Mouse (Mus musculus): ENCODE results near the gene Aqp1. TPM values are rescaled to one million over a fixed set of nuclear protein-coding genes. Genes with fewer than 3 reads are reported as not detected.

Gene Aqp1
- polyA plus RNA-seq, 1 experiment from 2014 or later, result 11.9 TPM

GRCm38 (mm10) chr6:55351712-55352111, 15.5 kb downstream of the Aqp1 start:
- Histone ChIP-seq H3K4me2 (replicated peaks) (no peak overlapping the region), H3K27me3 (no peaks in the 10 kb centered on the region), H3K27ac (no peak overlapping the region), H3K4me1 (no peaks in the 10 kb centered on the region), H3K9ac (no peak overlapping the region), H3K36me3 (no peaks in the 10 kb centered on the region), H3K9me3 (replicated peaks) (0 out of 2 replicates have a peak, but pooled peaks cover 9% of the 10 kb centered on the region), H3K4me3 (no peak overlapping the region)
- no peak for ATAC-seq (ENCODE audit: low FRiP score)
- 69% methylated on average over 7 of the region's 7 CpGs for WGBS

- WGBS, result 80% methylated on average over 12 of the region's 12 CpGs
- H3K27me3 ChIP-seq, result no peaks in the 10 kb centered on the region
- H3K9me3 ChIP-seq (replicated peaks), result 0 out of 2 replicates have a peak, but pooled peaks cover 9% of the 10 kb centered on the region
- peaks cover 5% of the 10 kb centered on the region; the same call in 1 of the 2 replicates for H3K4me1 ChIP-seq
- H3K9ac ChIP-seq, result no peak overlapping the region
- no peak for ATAC-seq (ENCODE audit: low FRiP score)
- H3K27ac ChIP-seq, result no peak overlapping the region
- no peak overlapping the region for H3K4me2 ChIP-seq (replicated peaks)
- no peak overlapping the region for H3K4me3 ChIP-seq
- no peaks in the 10 kb centered on the region for H3K36me3 ChIP-seq
Measured at GRCm38 (mm10) chr6:55353711-55354445, 17.6 kb downstream of the Aqp1 start.

GRCm38 (mm10) chr6:55354456-55355117, 18.4 kb downstream of the Aqp1 start:
- no peak overlapping the region; the same call in 1 of the 2 replicates for H3K9ac ChIP-seq
- WGBS, result 74% methylated on average over 4 of the region's 4 CpGs
- H3K4me1 ChIP-seq, result peaks cover 5% of the 10 kb centered on the region; the same call in 1 of the 2 replicates
- H3K9me3 ChIP-seq (replicated peaks), result 0 out of 2 replicates have a peak, but pooled peaks cover 6% of the 10 kb centered on the region
- no peak overlapping the region for H3K27ac ChIP-seq
- H3K36me3 ChIP-seq, result no peaks in the 10 kb centered on the region
- no peak overlapping the region for H3K4me2 ChIP-seq (replicated peaks)
- no peaks in the 10 kb centered on the region for H3K27me3 ChIP-seq
- no peak overlapping the region for H3K4me3 ChIP-seq
- ATAC-seq (ENCODE audit: low FRiP score), result no peak

GRCm38 (mm10) chr6:55355575-55355974, 19.3 kb downstream of the Aqp1 start:
- WGBS, result 85% methylated on average over 7 of the region's 7 CpGs
- ATAC-seq (ENCODE audit: low FRiP score), result no peak
- Histone ChIP-seq H3K27ac (no peak overlapping the region), H3K4me2 (replicated peaks) (no peak overlapping the region), H3K27me3 (no peaks in the 10 kb centered on the region), H3K4me3 (no peak overlapping the region), H3K4me1 (peaks cover 5% of the 10 kb centered on the region; the same call in 1 of the 2 replicates), H3K9ac (no peak overlapping the region), H3K9me3 (replicated peaks) (no peaks in the 10 kb centered on the region), H3K36me3 (no peaks in the 10 kb centered on the region)

GRCm38 (mm10) chr6:55356017-55356703, 19.9 kb downstream of the Aqp1 start:
- no peaks in the 10 kb centered on the region for H3K9me3 ChIP-seq (replicated peaks)
- no peak for ATAC-seq (ENCODE audit: low FRiP score)

GRCm38 (mm10) chr6:55356976-55357635, 20.9 kb downstream of the Aqp1 start:
- 0 out of 2 replicates have a peak, but pooled peaks have one; percentile 33 for ATAC-seq (ENCODE audit: low FRiP score)
- H3K9me3 ChIP-seq (replicated peaks), result no peaks in the 10 kb centered on the region
- 66% methylated on average over 5 of the region's 5 CpGs for WGBS

More at GRCm38 (mm10) chr6:55356017-55356703, 19.9 kb downstream of the Aqp1 start:
- 64% methylated on average over 5 of the region's 5 CpGs for WGBS
- Histone ChIP-seq H3K4me1 (peaks cover 5% of the 10 kb centered on the region; the same call in 1 of the 2 replicates), H3K4me2 (replicated peaks) (no peak overlapping the region), H3K4me3 (no peak overlapping the region), H3K36me3 (no peaks in the 10 kb centered on the region), H3K27ac (no peak overlapping the region), H3K9ac (no peak overlapping the region), H3K27me3 (no peaks in the 10 kb centered on the region)

GRCm38 (mm10) chr6:55357636-55358031, 21.4 kb downstream of the Aqp1 start:
- peaks cover 5% of the 10 kb centered on the region; the same call in 1 of the 2 replicates for H3K4me1 ChIP-seq
- H3K36me3 ChIP-seq, result no peaks in the 10 kb centered on the region
- WGBS, result 53% methylated on average over 6 of the region's 6 CpGs
- H3K9ac ChIP-seq, result no peak overlapping the region
- ATAC-seq (ENCODE audit: low FRiP score), result no peak
- no peak overlapping the region for H3K4me2 ChIP-seq (replicated peaks)
- no peaks in the 10 kb centered on the region for H3K9me3 ChIP-seq (replicated peaks)
- H3K4me3 ChIP-seq, result no peak overlapping the region
- no peaks in the 10 kb centered on the region for H3K27me3 ChIP-seq
- H3K27ac ChIP-seq, result no peak overlapping the region

More at GRCm38 (mm10) chr6:55356976-55357635, 20.9 kb downstream of the Aqp1 start:
- peaks cover 5% of the 10 kb centered on the region; the same call in 1 of the 2 replicates for H3K4me1 ChIP-seq
- no peak overlapping the region for H3K9ac ChIP-seq
- no peaks in the 10 kb centered on the region for H3K27me3 ChIP-seq
- no peaks in the 10 kb centered on the region for H3K36me3 ChIP-seq
- no peak overlapping the region for H3K27ac ChIP-seq
- no peak overlapping the region for H3K4me2 ChIP-seq (replicated peaks)
- H3K4me3 ChIP-seq, result no peak overlapping the region

- no peak overlapping the region for H3K4me3 ChIP-seq
- 23% methylated on average over 2 of the region's 2 CpGs for WGBS
- no peak overlapping the region for H3K4me2 ChIP-seq (replicated peaks)
- H3K9ac ChIP-seq, result no peak overlapping the region
- ATAC-seq (ENCODE audit: low FRiP score), result no peak
- H3K36me3 ChIP-seq, result no peaks in the 10 kb centered on the region
- no peak overlapping the region for H3K27ac ChIP-seq
- H3K9me3 ChIP-seq (replicated peaks), result no peaks in the 10 kb centered on the region
- no peaks in the 10 kb centered on the region for H3K27me3 ChIP-seq
- H3K4me1 ChIP-seq, result peaks cover 5% of the 10 kb centered on the region; the same call in 1 of the 2 replicates
Measured at GRCm38 (mm10) chr6:55358731-55359143, 22.5 kb downstream of the Aqp1 start.

- no peak overlapping the region for H3K9ac ChIP-seq
- H3K4me2 ChIP-seq (replicated peaks), result no peak overlapping the region
- no peak for ATAC-seq (ENCODE audit: low FRiP score)
- peaks cover 1% of the 10 kb centered on the region; the same call in 1 of the 2 replicates for H3K4me1 ChIP-seq
- H3K4me3 ChIP-seq, result no peak overlapping the region
- no peak overlapping the region for H3K27ac ChIP-seq
- no peaks in the 10 kb centered on the region for H3K36me3 ChIP-seq
- no peaks in the 10 kb centered on the region for H3K9me3 ChIP-seq (replicated peaks)
- H3K27me3 ChIP-seq, result no peaks in the 10 kb centered on the region
- WGBS, result 91% methylated on average over 1 of the region's 1 CpGs
Measured at GRCm38 (mm10) chr6:55362663-55363062, 26.4 kb downstream of the Aqp1 start.

- Histone ChIP-seq H3K4me1 (no peaks in the 10 kb centered on the region), H3K27ac (no peak overlapping the region), H3K4me2 (replicated peaks) (no peak overlapping the region), H3K9ac (no peak overlapping the region), H3K27me3 (no peaks in the 10 kb centered on the region), H3K36me3 (no peaks in the 10 kb centered on the region), H3K9me3 (replicated peaks) (no peaks in the 10 kb centered on the region), H3K4me3 (no peak overlapping the region)
- no peak for ATAC-seq (ENCODE audit: low FRiP score)
Measured at GRCm38 (mm10) chr6:55367126-55367525, 30.9 kb downstream of the Aqp1 start.

- ATAC-seq (ENCODE audit: low FRiP score), result no peak
- H3K4me2 ChIP-seq (replicated peaks), result no peak overlapping the region
- no peak overlapping the region for H3K4me3 ChIP-seq
- no peaks in the 10 kb centered on the region for H3K27me3 ChIP-seq
- no peak overlapping the region for H3K27ac ChIP-seq
- H3K9me3 ChIP-seq (replicated peaks), result no peaks in the 10 kb centered on the region
- H3K36me3 ChIP-seq, result no peaks in the 10 kb centered on the region
- WGBS, result 90% methylated on average over 6 of the region's 6 CpGs
- no peaks in the 10 kb centered on the region for H3K4me1 ChIP-seq
- H3K9ac ChIP-seq, result no peak overlapping the region
Measured at GRCm38 (mm10) chr6:55370831-55371230, 34.6 kb downstream of the Aqp1 start.

GRCm38 (mm10) chr6:55376076-55376475, 39.8 kb downstream of the Aqp1 start, which contains the start of gene Ghrhr:
Gene Ghrhr (plus strand): TSS chr6:55376295.
- no peaks in the 10 kb centered on the region for H3K27me3 ChIP-seq
- H3K9me3 ChIP-seq (replicated peaks), result no peaks in the 10 kb centered on the region
- no peak within 1 kb of the TSS for H3K4me3 ChIP-seq
- no peak for ATAC-seq (ENCODE audit: low FRiP score)
- H3K36me3 ChIP-seq, result no peaks in the 10 kb centered on the region
- WGBS, result 79% methylated on average over 6 of the region's 6 CpGs
- H3K4me2 ChIP-seq (replicated peaks), result no peak within 1 kb of the TSS
- no peak within 1 kb of the TSS for H3K27ac ChIP-seq
- H3K9ac ChIP-seq, result no peak within 1 kb of the TSS
- no peaks in the 10 kb centered on the region for H3K4me1 ChIP-seq
